Mouse (Mus musculus) lung, adult 2 months (tissue): Measurements from ENCODE around the gene Rtl8b.

ENCODE experiments used
- CTCF ChIP-seq: fragments of 200-500 bp; IDR thresholded peaks from 2 replicates; pipeline ENCODE4 v1.5.1; 2011; ENCODE audit warnings: mild to moderate bottlenecking, low read length, control low read depth; ENCODE audit not compliant: insufficient read depth
- POLR2A ChIP-seq: fragments of 200-500 bp; IDR thresholded peaks from 2 replicates; pipeline ENCODE4 v1.6.1; 2011; ENCODE audit warnings: low read depth, mild to moderate bottlenecking, control low read depth, low read length, borderline replicate concordance; ENCODE audit errors: extremely low read depth

- TF ChIP-seq CTCF (no peak), POLR2A (no peak)
Measured at GRCm38 (mm10) chrX:53715942-53716322, 45.7 kb upstream of the Rtl8b start.
